Mouse (Mus musculus) E14TG2a.4 (cell line): Measurements from ENCODE around the gene Gm28043.
A peak's percentile ranks its signal among the peaks of the same experiment; 100 is the strongest.

Source experiments
- H3K27me3 ChIP-seq: 2 replicates; pipeline ENCODE4 v1.6.1; 2014; ENCODE audit warnings: low read length, control low read depth; ENCODE audit not compliant: insufficient read depth
- H3K36me3 ChIP-seq: 2 replicates; pipeline ENCODE4 v1.6.1; 2014; ENCODE audit warnings: low read length, control low read depth; ENCODE audit not compliant: insufficient read depth
- H3K4me1 ChIP-seq: replicated peaks from 2 replicates; pipeline ENCODE4 v1.6.1; 2014; ENCODE audit warnings: low read depth, low read length, control low read depth
- H3K4me3 ChIP-seq: replicated peaks from 2 replicates; pipeline ENCODE4 v1.5.1; 2014; ENCODE audit warnings: mild to moderate bottlenecking, low read length
- H3K9me3 ChIP-seq: 2 replicates; pipeline ENCODE4 v1.6.1; 2014; ENCODE audit warnings: low read length, control low read depth
- CTCF ChIP-seq: conservative IDR thresholded peaks from 2 replicates; pipeline ENCODE4 v1.5.1; 2014; ENCODE audit warnings: low read length
- NANOG ChIP-seq: IDR thresholded peaks from 2 replicates; pipeline ENCODE4 v1.6.1; 2014; ENCODE audit warnings: borderline replicate concordance, low read length, mixed read lengths
- POU5F1 ChIP-seq: IDR thresholded peaks from 2 replicates; pipeline ENCODE4 v1.6.1; 2014; ENCODE audit warnings: low read length, borderline replicate concordance

Gene Gm28043

DNA sequence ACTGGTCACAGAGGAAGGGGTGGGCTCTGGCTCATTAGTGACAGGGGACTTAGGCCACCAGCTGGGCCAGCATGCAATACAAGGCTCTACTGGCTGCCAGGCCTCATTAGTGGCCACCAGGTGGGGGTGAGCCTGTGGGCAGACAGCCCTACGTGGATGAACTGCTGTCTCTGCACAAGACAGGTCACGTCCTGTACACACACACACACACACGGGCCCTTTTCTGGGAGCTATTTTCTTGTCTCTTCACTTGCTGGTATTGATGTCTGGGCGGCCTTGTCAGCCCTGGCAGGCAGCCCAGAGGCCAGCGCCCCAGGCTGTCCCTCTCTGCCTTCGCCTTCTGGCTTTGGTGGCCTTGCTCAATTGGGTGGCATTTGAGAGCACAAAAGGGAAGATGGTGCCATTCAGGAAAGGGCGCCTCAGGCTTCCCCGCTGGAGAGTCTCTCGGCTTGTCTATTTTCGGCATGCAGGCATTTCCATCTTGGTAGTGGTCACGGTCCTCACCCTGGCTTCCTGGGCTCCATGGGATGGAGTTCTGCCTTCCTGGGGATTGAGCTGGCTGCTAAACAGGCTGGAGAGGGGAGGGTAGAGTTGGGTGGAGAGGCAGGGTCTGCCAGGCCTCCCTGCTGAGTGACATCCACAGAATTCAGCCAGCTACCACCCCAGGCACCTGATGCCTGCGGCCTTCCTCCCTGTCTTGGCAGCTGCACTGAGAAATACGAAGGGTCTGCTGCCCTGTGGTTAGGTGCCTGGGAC lies 116.0 kb downstream of the Gm28043 start:
- Histone ChIP-seq H3K36me3 (no peaks in the 10 kb centered on the region), H3K4me3 (no peak overlapping the region), H3K27me3 (no peaks in the 10 kb centered on the region), H3K9me3 (no peaks in the 10 kb centered on the region), H3K4me1 (peaks cover 45% of the 10 kb centered on the region)
- TF ChIP-seq POU5F1 (no peak), CTCF (no peak), NANOG (no peak)

DNA sequence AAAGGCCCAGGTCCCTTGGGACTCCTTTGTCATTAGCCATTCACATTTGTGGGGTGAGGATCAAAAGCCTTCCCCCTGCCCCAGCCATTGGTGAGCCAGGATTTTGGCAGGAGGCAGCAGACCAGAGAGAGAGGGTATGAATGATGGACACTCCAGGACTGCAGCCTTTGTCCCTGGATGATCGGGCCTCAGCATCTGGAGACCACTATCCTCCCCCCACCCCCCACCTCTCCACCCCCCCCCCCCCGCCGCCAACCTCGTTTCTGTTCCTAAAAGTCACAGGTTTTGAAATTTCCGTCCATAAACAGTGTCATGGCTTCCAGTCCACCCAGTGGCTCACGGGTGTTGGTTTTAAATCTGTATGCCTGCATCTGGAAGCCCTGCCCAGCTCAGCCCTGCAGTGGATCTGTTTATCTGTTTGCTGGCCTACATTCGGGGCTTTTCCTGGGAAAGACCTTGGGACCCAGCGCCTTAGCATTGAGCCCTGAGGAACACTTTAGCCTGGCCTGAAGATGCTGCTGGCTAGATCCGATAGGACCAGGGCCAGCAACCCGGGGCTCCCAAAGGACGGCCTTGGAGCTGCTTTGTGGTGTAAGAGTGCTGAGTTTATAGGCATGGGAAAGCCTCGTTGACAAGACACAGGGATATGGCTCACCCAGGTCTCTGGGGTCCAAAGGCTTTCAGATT lies 116.7 kb downstream of the Gm28043 start:
- Histone ChIP-seq H3K36me3 (no peaks in the 10 kb centered on the region), H3K4me3 (no peak overlapping the region), H3K4me1 (peaks cover 47% of the 10 kb centered on the region), H3K9me3 (no peaks in the 10 kb centered on the region), H3K27me3 (no peaks in the 10 kb centered on the region)
- TF ChIP-seq NANOG (no peak), POU5F1 (no peak), CTCF (no peak)

DNA sequence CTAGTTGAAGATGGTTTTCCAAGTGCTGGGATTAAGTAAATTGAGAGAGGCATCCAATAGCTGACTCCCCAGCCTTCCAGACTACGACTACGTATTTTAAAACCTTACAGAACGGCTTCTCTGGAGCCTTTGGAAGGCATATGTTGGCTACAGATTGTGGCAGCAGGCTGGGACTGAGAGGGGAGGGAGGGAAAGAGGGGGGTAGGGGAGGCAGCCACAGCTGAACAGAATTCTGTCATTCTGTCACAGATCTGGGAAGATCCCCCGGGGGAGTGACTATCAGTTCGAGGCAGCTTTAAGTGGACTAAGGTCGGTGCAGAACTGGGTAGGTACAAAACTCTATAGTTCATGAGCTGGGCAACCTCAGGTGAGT lies 117.3 kb downstream of the Gm28043 start:
- TF ChIP-seq NANOG, result no peak
- no peak for TF ChIP-seq CTCF
- TF ChIP-seq POU5F1, result no peak
- Histone ChIP-seq H3K9me3 (no peaks in the 10 kb centered on the region), H3K4me1 (peaks cover 53% of the 10 kb centered on the region), H3K36me3 (no peaks in the 10 kb centered on the region), H3K27me3 (no peaks in the 10 kb centered on the region), H3K4me3 (no peak overlapping the region)

DNA sequence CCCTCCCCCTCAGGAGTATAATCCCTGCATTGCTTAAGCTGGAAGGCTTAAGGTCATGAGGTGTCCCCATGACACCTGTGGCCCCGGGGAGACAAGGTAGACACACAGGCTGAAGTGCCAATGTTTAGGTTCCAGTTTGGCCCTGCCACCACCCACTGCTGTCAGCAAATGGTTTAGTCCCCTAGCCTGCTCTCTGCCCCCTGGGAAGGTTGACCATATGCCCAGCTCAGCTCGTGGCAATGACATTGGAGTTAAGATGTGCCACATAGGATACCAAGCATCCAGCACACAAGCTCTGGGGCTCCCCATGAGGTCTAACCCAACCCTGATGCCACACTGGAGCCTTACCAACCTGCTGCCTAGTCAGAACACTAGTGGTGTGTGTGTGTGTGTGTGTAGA lies 117.8 kb downstream of the Gm28043 start:
- TF ChIP-seq CTCF (no peak), POU5F1 (no peak), NANOG (no peak)
- H3K27me3 ChIP-seq, result no peaks in the 10 kb centered on the region
- H3K4me3 ChIP-seq, result no peak overlapping the region
- H3K4me1 ChIP-seq, result peaks cover 58% of the 10 kb centered on the region
- no peaks in the 10 kb centered on the region for H3K36me3 ChIP-seq
- H3K9me3 ChIP-seq, result no peaks in the 10 kb centered on the region

DNA sequence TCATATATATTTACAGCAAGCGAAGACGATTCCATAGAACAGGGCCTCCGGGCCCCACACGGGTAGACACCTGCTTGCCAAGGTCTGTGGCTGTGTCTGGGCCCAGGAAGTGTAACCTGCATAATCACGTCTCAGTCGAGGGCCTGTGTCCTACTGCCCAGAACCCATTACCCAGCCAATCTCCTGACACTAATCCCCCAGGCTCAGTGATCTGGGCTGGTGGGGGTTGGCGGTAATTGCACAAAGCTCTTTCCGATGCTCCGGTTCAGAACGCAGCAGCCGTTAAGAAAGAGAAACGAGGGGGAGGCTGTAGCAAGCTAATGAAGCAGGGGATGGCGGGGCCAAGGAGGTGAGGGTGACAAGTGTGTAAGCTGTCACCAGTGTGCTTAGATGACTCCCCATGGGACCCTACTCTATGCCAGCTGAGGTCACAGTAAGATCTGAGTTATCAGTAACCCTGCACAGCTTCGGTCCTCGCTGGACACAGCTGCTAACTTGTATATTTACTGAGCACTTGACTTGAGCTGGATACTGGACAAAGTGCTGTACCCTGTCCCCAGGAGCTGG lies 121.9 kb downstream of the Gm28043 start:
- H3K4me1 ChIP-seq, result peaks cover 61% of the 10 kb centered on the region
- H3K4me3 ChIP-seq, result no peak overlapping the region
- H3K9me3 ChIP-seq, result no peaks in the 10 kb centered on the region
- TF ChIP-seq CTCF, result no peak
- no peak for TF ChIP-seq NANOG
- no peak for TF ChIP-seq POU5F1
- peaks cover 3% of the 10 kb centered on the region; the same call in 1 of the 2 replicates for H3K27me3 ChIP-seq
- H3K36me3 ChIP-seq, result no peaks in the 10 kb centered on the region

DNA sequence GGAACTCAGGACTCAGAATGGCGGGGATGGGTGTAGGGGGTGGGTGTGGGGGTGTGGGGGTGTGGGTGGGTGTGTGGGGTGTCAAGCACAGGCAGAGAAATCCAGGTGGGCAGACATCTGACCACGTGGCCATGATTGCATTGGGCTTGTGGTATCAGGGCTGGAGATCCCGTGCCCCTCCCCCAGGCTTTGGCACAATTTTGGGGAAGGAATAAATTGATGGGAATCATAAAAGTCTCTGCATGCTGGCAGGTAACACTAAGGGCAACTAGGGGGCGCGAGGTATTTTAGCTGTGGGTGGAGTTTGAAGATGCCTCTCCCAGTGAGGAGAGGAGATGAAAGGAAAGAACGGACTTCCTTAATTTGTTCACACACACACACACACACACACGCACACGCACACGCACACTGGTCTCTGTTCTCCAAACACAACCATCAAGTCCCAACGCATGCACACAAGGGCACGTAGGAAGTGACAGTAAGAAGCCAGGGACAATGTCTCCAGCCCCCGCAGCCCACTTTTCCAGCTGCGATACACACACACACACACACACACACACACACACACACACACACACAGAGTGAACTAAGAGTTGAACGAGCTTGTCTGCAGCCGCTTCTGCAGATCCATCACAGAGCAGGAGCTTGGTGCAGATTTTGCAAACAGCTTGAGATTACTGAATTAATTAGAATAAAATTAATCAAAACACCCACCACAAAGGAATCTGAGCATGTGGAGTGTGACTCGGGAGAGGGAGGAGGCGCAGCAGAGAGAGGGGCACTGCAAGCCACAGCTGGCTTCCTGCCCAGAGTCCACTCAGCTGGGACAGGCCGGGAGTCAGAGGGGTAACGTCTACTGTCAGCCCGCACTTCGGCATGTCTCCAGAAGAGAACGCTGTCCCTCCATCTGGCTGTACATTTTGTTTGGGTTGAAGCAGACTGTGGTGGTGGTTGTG lies 123.5 kb downstream of the Gm28043 start:
- peaks cover 10% of the 10 kb centered on the region for H3K27me3 ChIP-seq
- TF ChIP-seq POU5F1 (no peak), CTCF (peak; percentile 23)
- H3K36me3 ChIP-seq, result no peaks in the 10 kb centered on the region
- peaks cover 51% of the 10 kb centered on the region for H3K4me1 ChIP-seq
- H3K9me3 ChIP-seq, result no peaks in the 10 kb centered on the region
- no peak overlapping the region for H3K4me3 ChIP-seq

DNA sequence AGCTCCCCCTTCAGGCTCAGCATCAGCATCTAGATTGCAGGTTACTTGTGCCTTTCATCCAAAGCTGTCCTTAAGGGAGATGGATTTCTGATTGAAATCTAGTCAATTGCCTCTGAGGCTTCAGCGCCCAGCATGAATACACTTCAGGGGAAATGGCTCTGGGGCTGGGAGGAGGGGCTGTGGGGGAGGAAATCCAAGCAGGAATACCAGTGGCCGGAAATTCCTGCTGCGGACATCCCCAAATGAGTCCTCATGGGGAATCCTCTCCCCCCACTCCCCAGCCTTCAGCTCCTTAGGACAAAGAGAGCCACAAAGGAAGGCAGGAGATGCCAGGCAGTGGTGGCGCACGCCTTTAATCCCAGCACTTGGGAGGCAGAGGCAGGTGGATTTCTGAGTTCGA lies 132.8 kb downstream of the Gm28043 start:
- H3K9me3 ChIP-seq, result no peaks in the 10 kb centered on the region
- H3K36me3 ChIP-seq, result no peaks in the 10 kb centered on the region
- no peak for TF ChIP-seq CTCF
- peak; percentile 27; the same call in 1 of the 2 replicates for TF ChIP-seq NANOG
- H3K4me1 ChIP-seq, result peaks cover 61% of the 10 kb centered on the region
- H3K27me3 ChIP-seq, result peaks cover 41% of the 10 kb centered on the region
- peak overlapping the region; percentile 57 for H3K4me3 ChIP-seq
